Mouse (Mus musculus) adrenal gland, adult (tissue): ENCODE measurements around the gene Dmc1.

Source experiments
- DNase-seq, 2 experiments: peaks; one replicate each; pipeline ENCODE4 v3.0.0; 2022 to 2023; ENCODE audit warnings: low spot score in 1 of 2; ENCODE audit not compliant: inconsistent age in 2 of 2

Gene Dmc1

DNA sequence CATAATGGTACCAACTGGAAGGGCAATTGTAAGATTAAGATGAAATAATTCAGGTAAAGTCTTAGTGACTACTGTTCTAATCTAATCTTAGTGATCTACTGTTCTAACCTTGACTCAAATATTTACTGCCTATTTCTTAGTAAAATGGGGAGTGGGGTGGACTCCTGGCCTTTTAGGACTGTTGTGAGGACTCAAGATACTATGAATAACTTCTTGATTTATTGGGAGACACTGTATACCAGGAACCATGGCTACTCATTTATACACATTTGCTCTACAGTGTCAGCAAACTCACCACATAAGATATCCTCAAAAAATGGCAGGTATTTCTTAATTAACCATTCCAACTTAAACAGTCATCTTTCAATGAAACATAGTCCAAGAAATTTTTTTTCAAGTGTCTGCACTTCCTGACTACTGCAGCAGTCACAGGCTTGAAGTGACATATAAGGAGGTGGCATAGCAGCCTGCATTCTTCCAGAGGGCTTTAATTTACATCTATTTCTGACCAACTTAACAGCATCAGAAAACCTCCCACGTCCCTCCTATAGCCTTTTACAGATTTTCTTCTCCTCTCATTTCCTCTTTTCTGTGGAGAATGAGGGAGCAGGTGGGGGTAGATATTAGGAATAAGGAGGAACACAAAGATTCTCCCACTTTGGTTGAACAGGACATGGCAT is 29.2 kb downstream of the Dmc1 start:
- DNase-seq = no peak

DNA sequence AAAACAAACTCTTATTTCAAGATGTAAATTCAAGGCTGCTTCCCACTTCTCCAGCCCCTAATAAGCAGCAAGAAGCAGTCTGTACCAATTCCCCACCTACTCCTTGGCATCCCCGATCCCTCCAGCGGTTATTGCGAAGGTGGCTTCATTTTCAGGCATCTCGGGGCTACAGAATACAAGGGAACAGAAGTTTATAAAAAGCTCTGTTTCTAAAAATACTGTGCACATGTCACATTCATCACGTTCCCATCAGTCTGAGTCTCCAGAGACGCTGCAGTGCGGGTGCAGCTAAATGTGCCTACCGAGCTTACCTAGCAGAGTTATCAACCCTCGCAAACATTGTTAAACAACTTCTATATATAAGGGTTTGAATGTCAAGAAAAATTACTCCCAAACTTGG is 42.5 kb downstream of the Dmc1 start:
- DNase-seq = no peak

DNA sequence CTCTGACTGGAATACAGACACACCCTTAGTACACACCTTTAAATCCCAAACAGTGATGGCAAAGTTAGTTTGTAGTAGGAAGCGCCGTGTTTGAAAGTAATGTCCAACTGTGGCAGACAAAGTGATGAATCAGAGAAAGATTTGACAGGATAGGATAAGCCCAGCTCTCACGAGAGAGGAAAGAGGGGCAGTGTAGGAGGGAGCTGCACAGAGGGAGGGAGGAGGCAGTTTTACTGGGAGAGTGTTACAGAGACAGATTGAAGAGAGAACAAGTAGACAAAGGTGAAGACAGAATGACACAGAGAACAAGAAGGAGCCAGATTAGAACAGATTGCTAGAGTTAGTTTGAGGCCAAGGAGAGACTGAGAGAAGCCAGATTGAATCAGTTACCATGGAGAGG is 45.3 kb downstream of the Dmc1 start:
- no peak for DNase-seq

DNA sequence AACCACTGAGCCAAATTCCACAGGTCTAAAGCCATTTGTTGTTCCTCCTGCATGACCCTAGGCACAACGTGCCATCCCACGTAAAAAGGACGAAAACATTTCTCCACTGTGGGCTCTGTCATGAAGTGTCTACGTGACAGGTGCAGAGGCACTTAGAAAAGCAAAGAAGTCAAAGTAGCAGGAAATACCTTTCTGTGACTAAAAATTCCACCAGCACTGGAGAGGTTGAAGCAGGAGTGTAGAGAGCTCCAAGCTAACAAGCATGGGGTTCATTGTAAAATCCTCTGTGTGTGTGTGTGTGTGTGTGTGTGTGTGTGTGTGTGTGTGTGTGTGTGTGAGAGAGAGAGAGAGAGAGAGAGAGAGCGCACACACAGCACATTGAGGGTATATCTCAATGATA is 52.3 kb downstream of the Dmc1 start:
- DNase-seq = no peak

DNA sequence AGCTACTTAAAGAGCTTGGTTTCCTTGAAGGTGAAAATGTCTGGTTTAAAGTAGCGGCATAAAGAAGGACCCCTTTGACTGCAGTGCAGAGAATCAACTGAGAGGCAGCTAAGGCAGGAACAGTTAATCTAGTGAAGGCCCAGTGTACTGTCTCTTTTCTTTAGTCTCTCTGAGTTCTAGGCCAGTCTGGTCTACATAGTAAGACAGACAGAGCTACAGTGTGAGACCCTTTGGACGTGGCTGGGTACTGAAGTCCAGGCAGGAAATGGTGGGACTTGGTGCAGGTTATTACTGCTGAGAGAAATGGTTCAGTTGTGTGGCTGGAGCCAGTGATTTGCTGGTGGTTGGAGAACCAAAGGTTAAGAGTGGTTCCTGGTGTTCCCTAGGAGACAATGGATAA is 56.7 kb downstream of the Dmc1 start:
- no peak for DNase-seq

DNA sequence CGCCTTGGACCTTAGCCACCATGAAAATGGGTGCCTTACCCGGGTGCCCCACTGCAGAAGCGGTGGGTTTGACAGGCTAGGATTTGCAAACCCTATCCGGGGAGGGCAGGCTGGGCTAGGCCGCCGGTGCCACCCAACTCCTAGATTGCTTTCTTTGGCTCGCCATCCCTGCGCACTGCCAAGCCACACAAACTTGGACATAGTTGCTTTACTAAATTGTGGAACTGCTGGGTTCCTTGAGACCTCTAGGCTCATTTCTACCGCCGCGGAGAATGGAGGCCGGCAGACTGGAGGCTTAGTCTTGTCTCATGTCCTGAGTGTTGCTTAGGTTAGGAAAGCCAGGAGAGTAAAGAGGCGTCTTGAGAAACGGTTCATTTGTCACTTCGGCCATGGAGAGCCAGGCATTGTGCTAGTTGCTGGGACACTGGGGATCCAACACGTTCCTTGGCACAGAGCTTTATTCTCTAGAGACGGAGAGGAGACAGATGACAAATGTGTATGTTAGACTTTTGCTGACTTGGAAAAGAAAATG is 57.6 kb downstream of the Dmc1 start:
- peak in 1 of 2 experiments; percentile 15 for DNase-seq

DNA sequence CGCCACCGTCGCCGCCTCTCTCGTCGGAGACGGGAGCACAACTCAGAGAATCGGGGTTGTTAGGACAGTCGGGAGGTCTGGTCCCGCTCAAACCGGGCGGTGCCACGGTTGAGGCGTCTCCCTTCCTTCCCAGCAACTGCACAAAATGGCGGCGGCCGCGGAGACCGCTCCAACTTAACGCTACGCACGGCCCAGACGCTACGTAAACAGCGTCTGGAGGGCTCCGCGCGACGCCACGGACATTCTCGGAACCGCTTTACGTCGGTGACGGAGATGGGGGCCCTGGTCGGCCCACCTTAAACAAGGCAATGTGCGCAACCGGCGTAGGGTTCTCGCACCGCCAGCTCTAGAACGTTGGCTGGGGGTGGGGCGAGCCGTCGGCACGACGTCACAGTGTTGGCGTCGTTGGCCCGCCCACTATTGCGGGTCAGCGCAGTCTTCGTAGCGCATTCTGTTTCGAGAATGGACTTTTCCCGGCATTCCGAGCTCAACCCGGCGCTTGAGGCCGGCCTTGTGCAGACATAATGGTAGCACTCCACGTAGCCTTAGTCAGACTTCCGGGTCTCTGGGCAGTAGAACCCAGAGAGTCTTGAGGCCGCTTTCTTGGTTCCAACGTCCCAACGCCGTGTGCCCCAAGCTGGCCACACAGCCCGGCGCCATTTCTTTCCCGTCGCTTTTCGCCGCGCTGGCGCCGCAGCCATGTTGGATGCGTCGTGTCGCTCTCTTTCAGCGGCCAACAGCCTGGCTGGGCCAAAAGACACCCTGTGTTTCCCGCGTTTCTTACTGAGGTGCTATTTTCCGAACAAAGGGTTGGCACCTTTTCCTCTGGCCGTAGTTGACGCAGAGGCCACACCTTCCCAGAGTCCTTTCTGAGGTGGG is 58.3 kb downstream of the Dmc1 start, which contains the start of gene Ddx17:
Gene Ddx17 (minus strand): TSS at position 332 of the 879 bp plus-strand sequence.
- peak; percentile 98 to 100 for DNase-seq

DNA sequence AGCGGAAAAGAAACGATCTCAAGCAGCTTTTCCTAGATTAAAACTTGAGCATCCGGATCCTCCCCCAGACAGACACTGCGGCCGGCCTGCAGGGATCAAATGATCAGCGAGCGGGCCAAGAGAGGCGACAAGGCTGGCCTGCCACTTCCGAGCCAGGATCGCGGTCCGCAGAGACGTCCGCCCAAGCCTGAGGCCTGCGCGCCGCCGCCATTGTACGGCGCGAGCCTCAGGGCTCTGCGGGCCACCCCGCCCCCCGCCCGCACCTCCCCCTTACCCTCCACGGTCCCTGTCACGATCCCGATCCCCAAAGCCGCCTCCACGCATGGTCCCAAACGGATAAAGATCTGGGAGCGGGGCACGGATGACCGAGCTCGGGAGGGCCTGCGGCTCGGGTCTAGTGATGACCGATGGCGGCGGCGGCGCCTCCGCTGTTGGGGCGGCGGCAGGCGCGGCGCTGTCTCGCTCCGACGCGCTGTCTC is 58.9 kb downstream of the Dmc1 start:
- DNase-seq = peak; percentile 80 to 92

DNA sequence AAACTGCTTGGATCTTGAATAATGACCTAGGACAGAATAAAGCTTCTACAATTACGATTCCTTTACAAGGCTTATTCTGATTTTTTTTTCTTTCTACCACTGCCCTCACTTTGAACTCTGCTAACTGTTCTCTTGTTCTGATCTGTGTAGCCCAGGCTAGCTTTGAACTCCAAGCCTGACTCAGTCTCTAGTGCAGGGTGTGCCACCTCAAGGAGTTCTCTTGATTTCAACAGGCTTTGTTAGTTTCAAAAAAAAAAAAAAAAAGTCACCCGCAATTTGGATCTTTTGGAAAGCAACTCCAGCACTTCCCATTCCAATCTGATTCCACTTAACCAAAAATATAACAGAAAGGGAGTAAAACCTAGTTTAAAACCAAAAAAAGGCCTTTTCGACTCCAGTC is 59.4 kb downstream of the Dmc1 start:
- DNase-seq = no peak

DNA sequence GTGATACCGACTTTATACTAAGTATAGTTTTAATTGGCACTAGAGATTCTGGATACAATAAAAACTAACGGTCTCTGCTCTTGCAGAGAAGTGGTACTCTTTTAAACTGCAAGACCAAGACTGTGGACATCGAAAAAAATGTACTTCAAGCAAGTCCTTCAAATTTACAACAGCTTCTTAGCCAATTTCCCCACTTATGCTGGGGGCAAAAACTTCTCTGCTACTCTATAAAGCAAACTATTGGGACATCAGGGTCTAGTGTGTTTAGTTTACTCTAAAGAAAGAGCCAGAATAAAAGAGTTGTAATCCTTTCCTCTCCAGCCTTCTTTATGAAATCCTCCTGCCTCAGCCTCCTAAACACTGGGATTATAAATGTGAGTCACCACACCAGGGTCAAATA is 60.9 kb downstream of the Dmc1 start:
- DNase-seq = peak in 1 of 2 experiments; percentile 16

DNA sequence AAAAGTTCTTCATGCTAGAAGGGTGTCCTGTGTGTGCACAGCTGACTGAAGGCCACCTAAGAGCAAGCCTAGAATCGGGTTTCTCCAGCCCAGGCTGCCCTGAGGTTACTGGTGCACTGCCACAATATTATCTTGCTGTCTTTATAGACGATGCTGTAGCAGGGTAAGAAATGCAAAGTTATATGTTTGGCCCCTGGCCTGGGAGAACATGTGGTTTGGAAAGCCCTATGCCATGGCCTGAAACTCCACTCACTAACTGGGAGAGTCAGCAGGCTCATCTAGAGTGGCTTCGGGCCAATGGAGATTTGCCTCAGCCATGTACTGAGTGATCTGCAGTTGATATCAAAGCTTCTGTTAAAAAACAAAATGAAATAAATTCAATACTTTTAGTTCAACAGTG is 71.1 kb downstream of the Dmc1 start:
- DNase-seq = no peak

DNA sequence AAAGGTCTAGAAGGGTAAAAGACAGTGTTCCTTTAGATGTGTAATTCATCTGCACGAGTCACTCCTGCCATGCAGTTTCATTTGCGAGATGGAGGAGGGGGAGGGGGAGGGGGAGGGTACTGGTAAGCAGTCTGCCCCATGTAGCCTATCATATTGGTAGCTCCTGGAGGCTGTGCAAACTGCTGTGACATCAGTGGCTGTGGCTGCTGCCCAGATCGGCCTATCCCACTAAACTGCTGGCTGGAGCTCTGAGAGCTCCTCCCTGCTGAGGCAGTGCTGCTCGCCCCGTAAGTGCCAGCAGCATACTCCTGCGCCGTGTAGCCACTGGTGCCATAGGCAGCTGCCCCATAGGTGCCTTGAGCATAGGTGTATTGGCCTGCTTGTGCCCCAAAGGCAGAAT is 75.0 kb downstream of the Dmc1 start:
- DNase-seq = no peak

DNA sequence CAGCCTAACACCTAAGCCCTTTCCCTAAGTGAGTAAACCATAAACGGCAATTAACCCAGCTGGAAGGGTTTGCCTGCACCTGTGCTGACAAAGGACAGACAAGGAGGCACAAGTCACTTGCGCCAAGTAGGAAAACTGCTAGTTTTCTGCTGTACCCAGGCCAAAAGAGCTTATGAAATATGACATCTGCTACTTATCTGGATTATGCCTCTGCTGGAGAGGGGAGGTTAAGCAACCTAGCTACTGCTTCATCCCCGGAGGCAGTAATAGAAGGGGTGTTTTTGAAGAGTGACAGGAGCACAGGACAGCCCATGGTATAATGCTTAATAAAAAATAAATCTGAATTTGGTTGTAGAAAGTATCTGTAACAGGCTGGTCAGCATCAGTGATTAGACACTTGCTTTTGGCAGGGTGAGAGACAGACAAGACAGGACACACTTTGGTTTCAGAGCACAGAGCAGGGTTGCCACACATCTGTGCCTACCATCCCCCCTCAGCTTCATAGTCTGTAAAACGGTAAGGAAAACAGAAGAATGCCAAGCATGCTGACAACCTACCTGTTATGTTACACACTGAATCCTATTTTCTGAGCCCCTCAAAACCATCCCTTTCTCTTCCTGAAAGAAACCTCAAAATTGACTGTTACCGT is 76.8 kb downstream of the Dmc1 start:
- peak in 1 of 2 experiments; percentile 49 for DNase-seq

DNA sequence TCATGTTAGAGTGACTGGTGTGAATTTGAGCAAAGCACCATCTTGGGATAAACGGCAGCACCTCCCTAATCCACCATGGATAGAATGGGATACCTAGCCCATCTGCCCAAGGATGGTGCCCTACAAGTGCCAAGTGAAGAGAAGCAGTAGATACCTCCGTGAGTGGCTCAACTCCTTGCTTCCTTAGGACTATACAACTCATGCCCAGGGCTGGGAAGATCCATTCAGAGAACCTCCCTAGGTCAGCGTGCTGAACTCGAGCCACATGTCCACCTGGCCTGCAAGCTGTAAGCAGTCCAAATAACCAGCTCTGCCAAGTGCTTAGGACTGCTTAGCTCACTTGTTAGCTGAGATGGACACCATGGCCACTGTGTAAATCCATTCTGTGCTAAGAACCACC is 77.7 kb downstream of the Dmc1 start:
- peak in 1 of 2 experiments; percentile 54 for DNase-seq

DNA sequence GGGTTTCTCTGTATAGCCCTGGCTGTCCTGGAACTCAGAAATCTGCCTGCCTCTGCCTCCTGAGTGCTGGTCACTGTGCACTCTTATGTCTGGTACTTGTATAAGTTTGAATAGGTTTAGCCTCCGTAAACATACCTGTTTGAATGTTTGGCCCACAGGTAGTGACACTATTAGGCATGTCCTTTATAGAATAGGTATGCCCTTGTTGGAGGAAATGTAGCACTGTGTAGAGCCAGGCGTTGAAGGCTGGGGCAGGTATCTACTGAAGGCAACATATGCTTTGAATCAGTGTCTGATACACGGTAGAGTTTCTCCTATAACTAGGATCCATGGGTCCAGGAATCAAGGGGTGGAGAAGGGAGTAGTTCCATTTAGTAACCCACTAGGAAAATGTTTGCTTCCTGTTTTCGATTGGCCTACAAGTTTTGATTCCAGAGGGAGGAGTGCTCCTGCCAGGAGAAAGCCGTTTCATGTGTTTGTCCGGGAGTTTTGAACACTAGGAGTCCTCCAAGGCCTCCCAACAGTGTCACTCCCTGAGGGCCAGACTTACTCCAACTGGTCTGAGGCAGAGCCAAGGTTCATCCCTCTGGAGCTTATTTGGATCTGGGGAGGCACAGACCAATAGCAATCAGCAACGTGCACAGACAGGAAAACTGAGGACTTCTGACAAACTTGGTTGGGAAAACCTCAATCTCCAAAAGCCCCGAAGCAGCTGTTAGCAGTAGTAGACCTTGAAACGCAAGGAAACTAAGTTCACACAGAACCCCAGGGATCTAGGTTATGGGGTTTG is 78.7 kb downstream of the Dmc1 start:
- DNase-seq = no peak

DNA sequence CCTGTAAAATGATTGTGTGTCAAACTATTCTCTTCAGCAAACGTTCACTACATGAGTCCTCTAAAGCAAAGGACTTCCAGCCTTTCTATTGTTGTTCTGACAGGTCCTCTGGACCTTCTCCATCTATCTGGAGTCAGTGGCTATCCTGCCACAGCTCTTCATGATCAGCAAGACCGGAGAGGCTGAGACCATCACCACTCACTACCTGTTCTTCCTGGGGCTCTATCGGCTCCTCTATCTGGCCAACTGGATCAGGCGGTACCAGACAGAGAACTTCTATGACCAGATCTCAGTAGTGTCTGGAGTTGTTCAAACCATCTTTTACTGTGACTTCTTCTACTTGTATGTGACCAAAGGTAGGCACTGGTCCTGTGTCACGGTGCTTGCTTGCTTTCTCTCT is 79.3 kb downstream of the Dmc1 start:
- no peak for DNase-seq

DNA sequence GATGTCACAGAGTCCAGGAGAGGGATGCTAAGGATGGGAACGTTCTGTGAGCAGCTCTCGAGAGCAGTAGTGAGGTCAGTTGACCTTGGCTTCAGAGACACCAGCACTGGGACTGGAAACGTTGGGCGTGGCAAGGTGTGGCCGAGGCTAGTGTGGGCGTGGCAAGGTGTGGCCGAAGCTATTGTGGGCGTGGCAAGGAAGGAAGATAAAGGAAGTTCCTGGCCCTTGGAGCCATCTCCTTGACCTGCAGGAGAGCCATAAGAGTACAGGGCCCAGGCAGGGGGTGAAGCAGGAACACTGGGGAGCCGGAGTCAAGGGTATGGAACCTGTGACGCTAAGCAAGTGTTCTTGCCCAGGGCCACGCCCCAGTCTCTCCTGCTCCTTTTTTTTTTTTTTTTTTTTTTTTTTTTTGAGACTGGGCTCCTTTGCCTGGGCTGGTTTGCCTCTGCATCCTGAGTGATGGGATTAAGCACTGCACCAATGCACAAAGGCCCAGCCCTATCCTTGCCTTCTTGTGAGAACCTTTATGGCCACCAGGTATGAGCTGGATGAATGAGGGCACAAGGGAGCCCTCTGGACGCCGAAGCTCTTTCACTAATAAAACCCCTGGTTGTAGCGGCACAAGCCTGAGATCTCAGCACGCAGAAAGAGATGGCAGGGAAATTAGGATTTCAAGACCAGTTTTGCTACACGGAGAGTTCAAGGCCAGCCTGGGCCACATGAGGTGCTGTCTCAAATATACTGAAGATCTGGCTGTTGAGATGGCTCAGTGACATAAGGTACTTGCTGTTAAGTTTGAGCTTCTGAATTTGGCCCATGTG is 85.3 kb downstream of the Dmc1 start:
- no peak for DNase-seq

DNA sequence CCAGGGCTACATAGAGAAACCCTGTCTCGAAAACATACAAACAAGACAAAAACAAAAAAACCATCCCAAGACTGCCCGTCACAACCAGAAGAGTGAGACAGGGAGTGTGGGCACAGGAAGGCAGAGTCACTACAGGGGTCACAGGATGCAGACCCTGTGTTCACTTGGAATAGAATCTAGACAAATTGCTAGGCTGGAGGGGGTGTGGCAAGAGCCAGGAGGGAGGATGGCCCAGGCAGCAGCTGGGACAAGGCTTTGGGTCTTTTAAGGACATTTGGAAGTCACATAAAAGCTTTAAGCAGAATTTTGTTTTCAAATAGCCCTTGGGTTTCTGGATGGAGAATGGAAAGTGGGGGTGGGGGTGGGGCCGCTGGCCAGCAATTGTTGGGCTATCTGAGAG is 86.3 kb downstream of the Dmc1 start:
- no peak for DNase-seq

DNA sequence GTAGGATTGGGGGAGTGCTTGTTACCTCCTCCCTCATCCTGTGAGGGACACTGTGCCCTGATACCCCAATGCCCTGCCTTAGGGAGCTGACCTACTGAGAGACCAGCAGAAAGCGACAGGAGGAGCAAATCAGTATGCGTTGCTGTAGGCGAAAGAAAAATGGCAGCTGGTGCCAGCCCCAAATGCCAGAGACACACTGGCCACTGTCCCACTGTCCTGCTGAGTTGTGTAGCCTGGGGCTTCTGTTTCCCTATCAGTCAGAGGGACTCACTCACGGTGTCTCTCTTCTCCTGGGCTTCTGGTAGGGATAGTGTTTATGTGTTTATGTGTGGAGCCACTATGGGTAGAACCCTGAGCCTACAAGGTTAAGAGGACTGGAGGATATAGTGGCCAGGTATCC is 87.2 kb downstream of the Dmc1 start:
- no peak for DNase-seq
